Mouse (Mus musculus): ENCODE results near the gene Fgfr1op. TPM values are rescaled to one million over a fixed set of nuclear protein-coding genes. Genes with fewer than 3 reads are reported as not detected.
A peak's percentile ranks its signal among the peaks of the same experiment; 100 is the strongest.
"Not testable (repeated sequence)": the region's sequence is repeated elsewhere in the genome, so short reads cannot be mapped to it uniquely, and the experiment has no call there.

Fgfr1op gene
- polyA plus RNA-seq, 1 experiment from 2014 or later: 24.9 TPM

- not testable (repeated sequence) for H3K9me3 ChIP-seq (replicated peaks; ENCODE audit: control insufficient read depth, low read length); H3K27ac ChIP-seq (ENCODE audit: low read depth, low read length); H3K4me1 ChIP-seq (ENCODE audit: control insufficient read depth, insufficient read depth, low read length); ATAC-seq (replicated peaks; ENCODE audit: insufficient number of reproducible peaks, low FRiP score, low TSS enrichment); H3K36me3 ChIP-seq (ENCODE audit: control insufficient read depth, insufficient read depth, low read length); H3K4me2 ChIP-seq; H3K27me3 ChIP-seq (ENCODE audit: control insufficient read depth, insufficient read depth, low read length); H3K9ac ChIP-seq (ENCODE audit: low read depth, low read length); H3K4me3 ChIP-seq (ENCODE audit: low read depth, low read length)
- WGBS (ENCODE audit: insufficient replicate concordance): 46% methylated on average over 2 of the region's 3 CpGs
Observed at GRCm38 (mm10) chr17:8160969-8161368, 4.3 kb upstream of the Fgfr1op start.

DNA sequence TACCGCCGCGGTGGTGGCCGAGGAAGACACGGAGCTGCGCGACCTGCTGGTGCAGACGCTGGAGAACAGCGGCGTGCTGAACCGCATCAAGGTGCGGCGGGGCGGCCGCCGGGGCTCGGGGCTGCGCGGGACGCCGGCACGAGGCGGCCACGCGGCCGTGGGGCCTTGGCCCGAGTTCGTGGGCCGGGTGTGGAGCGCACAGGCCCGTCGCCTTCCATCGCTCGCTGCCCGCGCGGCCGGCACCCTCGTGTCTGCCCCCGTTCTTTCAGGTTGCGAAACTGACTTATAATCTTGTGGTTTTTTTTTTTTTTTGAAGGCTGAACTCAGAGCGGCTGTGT lies 276 bp downstream of the Fgfr1op start:
- not testable (repeated sequence) for H3K4me1 ChIP-seq (ENCODE audit: control insufficient read depth, insufficient read depth, low read length); H3K36me3 ChIP-seq (ENCODE audit: control insufficient read depth, insufficient read depth, low read length); ATAC-seq (replicated peaks; ENCODE audit: insufficient number of reproducible peaks, low FRiP score, low TSS enrichment); H3K27me3 ChIP-seq (ENCODE audit: control insufficient read depth, insufficient read depth, low read length); H3K27ac ChIP-seq (ENCODE audit: low read depth, low read length); H3K9me3 ChIP-seq (replicated peaks; ENCODE audit: control insufficient read depth, low read length)
- Histone ChIP-seq H3K4me2 (peak overlapping the region; percentile 52), H3K4me3 (ENCODE audit: low read depth, low read length) (peak overlapping the region; percentile 47), H3K9ac (ENCODE audit: low read depth, low read length) (peak overlapping the region; percentile 64; the same call in 1 of the 2 replicates)
- 0% methylated on average over 31 of the region's 42 CpGs for WGBS (ENCODE audit: insufficient replicate concordance)

DNA sequence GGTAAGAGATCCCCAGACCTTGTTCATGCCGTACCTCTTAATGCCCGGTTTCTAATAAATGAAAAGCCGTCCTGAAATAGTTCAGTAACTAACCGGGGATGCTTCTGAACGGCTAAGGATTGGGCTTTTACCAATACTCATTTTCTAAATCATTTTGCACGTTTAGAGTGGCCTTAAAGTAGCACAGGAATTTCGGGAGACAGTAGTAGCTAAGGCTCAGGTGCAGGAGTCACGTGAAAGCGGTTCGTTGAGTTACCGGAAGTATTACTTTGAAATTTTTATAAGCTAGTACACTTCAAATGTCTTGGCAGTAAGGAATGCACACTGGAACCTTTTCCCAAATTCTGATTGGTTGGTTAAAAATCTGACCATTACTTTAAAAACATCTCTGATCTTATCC lies 676 bp downstream of the Fgfr1op start:
- H3K9me3 ChIP-seq (replicated peaks; ENCODE audit: control insufficient read depth, low read length); H3K27me3 ChIP-seq (ENCODE audit: control insufficient read depth, insufficient read depth, low read length); ATAC-seq (replicated peaks; ENCODE audit: insufficient number of reproducible peaks, low FRiP score, low TSS enrichment); H3K36me3 ChIP-seq (ENCODE audit: control insufficient read depth, insufficient read depth, low read length); H3K4me1 ChIP-seq (ENCODE audit: control insufficient read depth, insufficient read depth, low read length); H3K27ac ChIP-seq (ENCODE audit: low read depth, low read length); H3K9ac ChIP-seq (ENCODE audit: low read depth, low read length): not testable (repeated sequence)
- Histone ChIP-seq H3K4me3 (ENCODE audit: low read depth, low read length) (peak overlapping the region; percentile 47), H3K4me2 (peak overlapping the region; percentile 52)
- 1% methylated on average over 10 of the region's 11 CpGs for WGBS (ENCODE audit: insufficient replicate concordance)

DNA sequence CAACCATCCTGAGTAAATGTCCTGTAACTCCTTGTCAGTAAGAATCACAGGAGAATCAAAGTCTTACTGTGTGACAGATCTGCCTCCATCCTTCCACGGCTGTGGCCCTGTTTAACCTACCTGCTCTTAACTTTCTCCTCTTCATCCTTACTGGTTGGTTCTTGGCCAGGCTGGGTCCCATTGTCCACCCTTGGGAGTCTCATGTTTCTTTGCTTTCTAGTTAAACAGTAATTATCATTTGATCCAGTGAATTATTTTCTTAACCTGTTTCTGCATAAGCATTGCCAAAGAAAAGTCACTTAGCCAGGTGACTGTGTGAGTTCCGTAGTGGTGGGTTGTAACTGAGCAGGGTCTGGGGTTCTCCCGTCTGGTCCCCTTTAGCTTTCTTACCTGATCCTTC lies 1.2 kb downstream of the Fgfr1op start:
- not testable (repeated sequence) for H3K9me3 ChIP-seq (replicated peaks; ENCODE audit: control insufficient read depth, low read length)
- 79% methylated on average over 2 of the region's 3 CpGs for WGBS (ENCODE audit: insufficient replicate concordance)

GRCm38 (mm10) chr17:8167436-8167835 lies 2.1 kb downstream of the Fgfr1op start:
- not testable (repeated sequence) for ATAC-seq (replicated peaks; ENCODE audit: insufficient number of reproducible peaks, low FRiP score, low TSS enrichment); H3K9me3 ChIP-seq (replicated peaks; ENCODE audit: control insufficient read depth, low read length); H3K27me3 ChIP-seq (ENCODE audit: control insufficient read depth, insufficient read depth, low read length); H3K27ac ChIP-seq (ENCODE audit: low read depth, low read length); H3K9ac ChIP-seq (ENCODE audit: low read depth, low read length); H3K4me3 ChIP-seq (ENCODE audit: low read depth, low read length); H3K36me3 ChIP-seq (ENCODE audit: control insufficient read depth, insufficient read depth, low read length); H3K4me1 ChIP-seq (ENCODE audit: control insufficient read depth, insufficient read depth, low read length); H3K4me2 ChIP-seq
- 82% methylated on average over 6 of the region's 8 CpGs for whole genome bisulfite sequencing (ENCODE audit: insufficient replicate concordance)

More for the DNA sequence above, 1.2 kb downstream of the Fgfr1op start:
- not testable (repeated sequence) for H3K4me1 ChIP-seq (ENCODE audit: control insufficient read depth, insufficient read depth, low read length); H3K9ac ChIP-seq (ENCODE audit: low read depth, low read length); H3K36me3 ChIP-seq (ENCODE audit: control insufficient read depth, insufficient read depth, low read length); H3K27ac ChIP-seq (ENCODE audit: low read depth, low read length); ATAC-seq (replicated peaks; ENCODE audit: insufficient number of reproducible peaks, low FRiP score, low TSS enrichment); H3K27me3 ChIP-seq (ENCODE audit: control insufficient read depth, insufficient read depth, low read length)
- H3K4me3 ChIP-seq (ENCODE audit: low read depth, low read length): peak overlapping the region; percentile 14; the same call in 1 of the 2 replicates
- peak overlapping the region; percentile 52 for H3K4me2 ChIP-seq

- Histone ChIP-seq H3K9ac (ENCODE audit: low read depth, low read length) (no peak overlapping the region), H3K27ac (ENCODE audit: low read depth, low read length) (no peak overlapping the region), H3K36me3 (ENCODE audit: control insufficient read depth, insufficient read depth, low read length) (peaks cover 5% of the 10 kb centered on the region), H3K4me3 (ENCODE audit: low read depth, low read length) (no peak overlapping the region), H3K4me1 (ENCODE audit: control insufficient read depth, insufficient read depth, low read length) (no peaks in the 10 kb centered on the region), H3K27me3 (ENCODE audit: control insufficient read depth, insufficient read depth, low read length) (no peaks in the 10 kb centered on the region), H3K4me2 (no peak overlapping the region), H3K9me3 (replicated peaks; ENCODE audit: control insufficient read depth, low read length) (no peaks in the 10 kb centered on the region)
- no peak for ATAC-seq (replicated peaks; ENCODE audit: insufficient number of reproducible peaks, low FRiP score, low TSS enrichment)
- WGBS (ENCODE audit: insufficient replicate concordance): 78% methylated on average over 7 of the region's 7 CpGs
Observed at GRCm38 (mm10) chr17:8170331-8170730, 5.0 kb downstream of the Fgfr1op start.

DNA sequence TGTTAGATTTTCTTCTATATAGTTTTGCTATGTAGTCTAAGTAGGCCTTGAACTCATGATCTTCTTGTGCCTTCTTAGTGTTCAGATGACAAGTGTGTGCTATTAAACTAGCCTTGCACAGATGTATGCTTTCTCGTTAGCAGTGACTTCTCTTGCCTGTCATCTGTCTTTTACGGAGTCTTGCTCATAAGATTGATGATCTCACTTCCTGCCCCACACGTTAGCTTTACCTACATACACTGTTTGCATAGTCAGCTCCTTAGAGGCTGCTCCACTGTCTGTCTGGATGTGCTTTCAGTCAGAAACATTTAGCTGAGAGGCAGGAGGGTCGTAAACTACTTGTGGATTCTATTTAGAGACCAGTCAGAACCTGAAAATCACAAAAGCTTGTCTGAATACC lies 5.8 kb downstream of the Fgfr1op start:
- no peak overlapping the region for H3K9ac ChIP-seq (ENCODE audit: low read depth, low read length)
- ATAC-seq (replicated peaks; ENCODE audit: insufficient number of reproducible peaks, low FRiP score, low TSS enrichment): no peak
- H3K27ac ChIP-seq (ENCODE audit: low read depth, low read length): no peak overlapping the region
- H3K27me3 ChIP-seq (ENCODE audit: control insufficient read depth, insufficient read depth, low read length): no peaks in the 10 kb centered on the region
- H3K9me3 ChIP-seq (replicated peaks; ENCODE audit: control insufficient read depth, low read length): no peaks in the 10 kb centered on the region
- WGBS (ENCODE audit: insufficient replicate concordance): 65% methylated on average over 4 of the region's 4 CpGs
- no peak overlapping the region for H3K4me3 ChIP-seq (ENCODE audit: low read depth, low read length)
- peaks cover 8% of the 10 kb centered on the region for H3K36me3 ChIP-seq (ENCODE audit: control insufficient read depth, insufficient read depth, low read length)
- H3K4me2 ChIP-seq: no peak overlapping the region
- H3K4me1 ChIP-seq (ENCODE audit: control insufficient read depth, insufficient read depth, low read length): no peaks in the 10 kb centered on the region

DNA sequence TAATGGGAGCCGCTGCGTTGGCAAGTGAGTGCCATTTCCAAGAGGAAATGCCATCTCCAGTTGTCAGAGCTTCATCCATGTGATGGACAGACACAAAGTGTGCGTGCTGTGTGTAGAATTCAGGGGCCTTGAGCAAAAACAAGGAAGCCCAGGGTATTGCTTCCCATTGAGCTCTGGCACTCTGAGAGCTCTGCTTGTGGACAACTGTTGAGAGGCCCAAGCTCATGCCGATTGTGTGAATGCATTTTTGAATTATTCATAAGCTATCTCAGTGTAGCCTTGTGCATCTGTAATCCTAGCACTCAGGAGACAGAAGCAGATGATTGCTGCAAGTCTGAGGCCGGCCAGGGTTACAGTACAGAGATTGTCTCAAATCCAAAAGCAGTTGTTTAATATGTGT lies 11.8 kb downstream of the Fgfr1op start:
- no peak overlapping the region for H3K27ac ChIP-seq (ENCODE audit: low read depth, low read length)
- H3K9ac ChIP-seq (ENCODE audit: low read depth, low read length): no peak overlapping the region
- WGBS (ENCODE audit: insufficient replicate concordance): 93% methylated on average over 5 of the region's 5 CpGs
- H3K36me3 ChIP-seq (ENCODE audit: control insufficient read depth, insufficient read depth, low read length): peaks cover 8% of the 10 kb centered on the region
- H3K27me3 ChIP-seq (ENCODE audit: control insufficient read depth, insufficient read depth, low read length): no peaks in the 10 kb centered on the region
- H3K4me3 ChIP-seq (ENCODE audit: low read depth, low read length): no peak overlapping the region
- H3K4me2 ChIP-seq: no peak overlapping the region
- no peak for ATAC-seq (replicated peaks; ENCODE audit: insufficient number of reproducible peaks, low FRiP score, low TSS enrichment)
- H3K4me1 ChIP-seq (ENCODE audit: control insufficient read depth, insufficient read depth, low read length): no peaks in the 10 kb centered on the region
- H3K9me3 ChIP-seq (replicated peaks; ENCODE audit: control insufficient read depth, low read length): no peaks in the 10 kb centered on the region

DNA sequence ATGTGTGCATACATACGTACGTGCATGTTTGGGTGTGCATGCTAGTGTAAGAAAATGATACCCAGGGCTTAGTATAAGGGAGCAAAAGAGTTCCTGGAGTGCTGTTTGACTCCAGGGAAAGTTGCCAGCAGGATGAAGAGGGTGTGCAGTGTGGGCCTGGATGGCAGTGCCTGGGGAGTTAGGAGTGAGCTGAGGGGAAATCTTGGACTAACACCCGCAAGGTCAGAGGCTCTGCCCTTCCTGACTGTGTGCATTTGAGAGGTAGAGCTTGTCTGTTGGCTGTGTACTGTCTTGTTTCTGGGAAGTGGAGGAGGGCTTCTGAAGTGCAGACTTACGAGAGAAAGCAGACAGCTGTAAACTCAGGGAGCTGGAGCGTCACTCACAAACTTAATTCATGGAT lies 18.5 kb downstream of the Fgfr1op start:
- Histone ChIP-seq H3K9me3 (replicated peaks; ENCODE audit: control insufficient read depth, low read length) (no peaks in the 10 kb centered on the region), H3K4me3 (ENCODE audit: low read depth, low read length) (no peak overlapping the region), H3K4me2 (no peak overlapping the region), H3K9ac (ENCODE audit: low read depth, low read length) (no peak overlapping the region), H3K4me1 (ENCODE audit: control insufficient read depth, insufficient read depth, low read length) (peaks cover 15% of the 10 kb centered on the region), H3K36me3 (ENCODE audit: control insufficient read depth, insufficient read depth, low read length) (peaks cover 14% of the 10 kb centered on the region), H3K27me3 (ENCODE audit: control insufficient read depth, insufficient read depth, low read length) (no peaks in the 10 kb centered on the region), H3K27ac (ENCODE audit: low read depth, low read length) (peak overlapping the region; percentile 59; the same call in 1 of the 2 replicates)
- WGBS (ENCODE audit: insufficient replicate concordance): 60% methylated on average over 5 of the region's 5 CpGs
- no peak for ATAC-seq (replicated peaks; ENCODE audit: insufficient number of reproducible peaks, low FRiP score, low TSS enrichment)

Measured in heart, embryonic 11.5 days (tissue).